13 mouse cellular contexts compared by ENCODE assay signal in genomic region chr3:153800690-153801089, GRCm38 (mm10). TPM values are rescaled to one million over a fixed set of nuclear protein-coding genes. Genes with fewer than 3 reads are reported as not detected.
"Had no signal": no experiment of that assay in that cellular context is flagged by ENCODE, and none has a peak within 500 bp of the region (broad histone marks: within the 10 kb centered on the region; RNA-seq: fewer than 3 reads in every experiment).

No protein-coding gene starts in this region.

- H3K27me3 ChIP-seq: midbrain, embryonic 15.5 days; neural tube, embryonic 12.5 days had no signal

- H3K27ac ChIP-seq: limb, embryonic 10.5 days; midbrain, embryonic 15.5 days; neural tube, embryonic 12.5 days had no signal

- ATAC-seq: lung, postnatal 0 days; midbrain, embryonic 15.5 days had no signal

- H3K4me1 ChIP-seq: neural tube, embryonic 12.5 days had no signal

- H3K4me2 ChIP-seq: midbrain, embryonic 11.5 days; midbrain, embryonic 15.5 days; neural tube, embryonic 12.5 days had no signal

- H3K9me3 ChIP-seq: limb, embryonic 10.5 days; midbrain, embryonic 15.5 days; neural tube, embryonic 12.5 days had no signal

- H3K4me3 ChIP-seq: layer of hippocampus, adult 2 months; limb, embryonic 10.5 days; midbrain, embryonic 15.5 days; neural tube, embryonic 12.5 days had no signal

- H3K9ac ChIP-seq: midbrain, embryonic 15.5 days; neural tube, embryonic 12.5 days had no signal

- H3K36me3 ChIP-seq: limb, embryonic 10.5 days; midbrain, embryonic 15.5 days; neural tube, embryonic 12.5 days had no signal

- DNase-seq: kidney, adult 11 months; kidney, postnatal 10 days; kidney, postnatal 4 days; lung, adult 2 months; lung, postnatal 4 days; thymus, postnatal 4 days had no signal

RNA-seq across cellular contexts. Expression of gene Asb17, which starts 43.3 kb away (rescaled TPM):
- polyA plus RNA-seq: kidney, embryonic 14.5 days; lung, adult 2 months; lung, postnatal 0 days had no signal
